Mouse (Mus musculus) brain, embryonic 14.5 days (tissue): ENCODE data around the gene Zfp536.

ENCODE experiments used
- CTCF ChIP-seq: fragments of 200-500 bp; IDR thresholded peaks from 2 replicates; pipeline ENCODE4 v1.5.1; 2012; ENCODE audit warnings: inconsistent platforms, mild to moderate bottlenecking, moderate library complexity, borderline replicate concordance; ENCODE audit not compliant: insufficient read depth, insufficient read length; ENCODE audit errors: extremely low read depth
- POLR2A ChIP-seq: fragments of 200-500 bp; IDR thresholded peaks from 2 replicates; pipeline ENCODE4 v1.6.1; 2012; ENCODE audit warnings: mild to moderate bottlenecking, inconsistent platforms, borderline replicate concordance; ENCODE audit not compliant: poor library complexity, insufficient read depth, insufficient read length, severe bottlenecking; ENCODE audit errors: extremely low read depth

DNA sequence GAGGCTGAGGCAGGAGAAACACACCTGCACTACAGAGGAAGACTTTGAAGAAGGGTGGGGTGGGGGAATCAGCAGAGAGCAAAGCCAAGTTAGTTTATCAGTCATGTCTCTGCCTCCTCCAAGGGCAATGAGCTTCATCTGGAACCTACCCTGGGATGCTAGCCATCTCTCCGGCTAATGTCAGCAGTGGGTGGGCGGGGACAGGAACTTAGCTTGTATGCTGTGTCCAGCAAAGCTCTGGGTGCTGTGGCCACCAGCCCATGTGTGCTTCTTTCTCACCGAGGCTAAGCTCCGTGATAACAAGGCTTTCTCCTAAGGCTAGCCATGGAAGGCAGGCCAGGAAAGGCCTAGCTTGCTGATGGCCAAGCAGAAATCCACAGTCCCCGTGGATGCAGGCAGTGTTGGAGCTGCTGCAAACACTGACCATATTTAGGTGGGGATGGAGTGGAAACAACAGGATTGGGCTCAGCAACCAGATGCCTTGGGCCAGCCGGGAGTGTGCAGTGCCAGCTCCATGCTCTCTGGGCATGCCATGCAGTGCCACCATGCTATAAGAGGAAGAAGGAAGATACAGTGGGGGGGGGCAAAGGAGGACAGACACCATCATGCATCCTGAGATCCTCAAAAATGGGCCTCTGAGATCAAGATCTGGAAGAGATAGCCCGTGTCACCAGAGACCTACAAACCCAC is 109.6 kb downstream of the Zfp536 start:
- TF ChIP-seq POLR2A (no peak), CTCF (no peak)
